Mouse (Mus musculus) heart, embryonic 15.5 days (tissue): ENCODE data around the gene Kansl3. TPM values are rescaled to one million over a fixed set of nuclear protein-coding genes. Genes with fewer than 3 reads are reported as not detected.

Source experiments
- ATAC-seq: fragments of 200-750 bp; cut with Nextera tagmentation; replicated peaks from 2 replicates; pipeline ENCODE4 v1.8.0; 2017; ENCODE audit warnings: low read depth, moderate TSS enrichment; ENCODE audit not compliant: insufficient number of reproducible peaks, insufficient read depth, low FRiP score
- H3K27ac ChIP-seq: fragments of 300-500 bp; sonication (generic); 2 replicates; pipeline ENCODE4 v1.5.1; 2015; ENCODE audit warnings: mild to moderate bottlenecking, inconsistent platforms
- H3K27me3 ChIP-seq: fragments of 300-500 bp; sonication (generic); 2 replicates; pipeline ENCODE4 v1.6.1; 2015; ENCODE audit warnings: inconsistent platforms
- H3K36me3 ChIP-seq: fragments of 300-500 bp; sonication (generic); 2 replicates; pipeline ENCODE4 v1.6.1; 2015; ENCODE audit warnings: mild to moderate bottlenecking, inconsistent platforms
- H3K4me1 ChIP-seq: fragments of 300-500 bp; sonication (generic); replicated peaks from 2 replicates; pipeline ENCODE4 v1.6.1; 2015; ENCODE audit warnings: inconsistent platforms
- H3K4me2 ChIP-seq: fragments of 300-500 bp; sonication (generic); 2 replicates; pipeline ENCODE4 v1.6.1; 2015; ENCODE audit warnings: inconsistent platforms, mild to moderate bottlenecking, moderate library complexity
- H3K4me3 ChIP-seq: fragments of 300-500 bp; sonication (generic); 2 replicates; pipeline ENCODE4 v1.5.1; 2015; ENCODE audit warnings: mild to moderate bottlenecking, inconsistent platforms
- H3K9ac ChIP-seq: fragments of 300-500 bp; sonication (generic); 2 replicates; pipeline ENCODE4 v1.6.1; 2015; ENCODE audit warnings: mild to moderate bottlenecking, inconsistent platforms
- H3K9me3 ChIP-seq: fragments of 300-500 bp; sonication (generic); replicated peaks from 2 replicates; pipeline ENCODE4 v1.6.1; 2016; ENCODE audit warnings: inconsistent platforms
- WGBS: fragments of 180-500 bp; shearing (Covaris S2); methylation state at CpG from one replicate; pipeline ENCODE4 v1.1.7; 2015; ENCODE audit warnings: mixed read lengths; 5-methylcytosine and 5-hydroxymethylcytosine counted together
- polyA plus RNA-seq: library from polyadenylated mRNA; unstranded; fragments of >200 nt; fragmentation: Nextera tagmentation; extraction: Ambion mirVana; gene quantifications from 2 replicates; pipeline ENCODE4 v1.2.1, GENCODE M21; 2015

The Kansl3 gene
- polyA plus RNA-seq, 1 experiment from 2014 or later: 39.4 TPM

DNA sequence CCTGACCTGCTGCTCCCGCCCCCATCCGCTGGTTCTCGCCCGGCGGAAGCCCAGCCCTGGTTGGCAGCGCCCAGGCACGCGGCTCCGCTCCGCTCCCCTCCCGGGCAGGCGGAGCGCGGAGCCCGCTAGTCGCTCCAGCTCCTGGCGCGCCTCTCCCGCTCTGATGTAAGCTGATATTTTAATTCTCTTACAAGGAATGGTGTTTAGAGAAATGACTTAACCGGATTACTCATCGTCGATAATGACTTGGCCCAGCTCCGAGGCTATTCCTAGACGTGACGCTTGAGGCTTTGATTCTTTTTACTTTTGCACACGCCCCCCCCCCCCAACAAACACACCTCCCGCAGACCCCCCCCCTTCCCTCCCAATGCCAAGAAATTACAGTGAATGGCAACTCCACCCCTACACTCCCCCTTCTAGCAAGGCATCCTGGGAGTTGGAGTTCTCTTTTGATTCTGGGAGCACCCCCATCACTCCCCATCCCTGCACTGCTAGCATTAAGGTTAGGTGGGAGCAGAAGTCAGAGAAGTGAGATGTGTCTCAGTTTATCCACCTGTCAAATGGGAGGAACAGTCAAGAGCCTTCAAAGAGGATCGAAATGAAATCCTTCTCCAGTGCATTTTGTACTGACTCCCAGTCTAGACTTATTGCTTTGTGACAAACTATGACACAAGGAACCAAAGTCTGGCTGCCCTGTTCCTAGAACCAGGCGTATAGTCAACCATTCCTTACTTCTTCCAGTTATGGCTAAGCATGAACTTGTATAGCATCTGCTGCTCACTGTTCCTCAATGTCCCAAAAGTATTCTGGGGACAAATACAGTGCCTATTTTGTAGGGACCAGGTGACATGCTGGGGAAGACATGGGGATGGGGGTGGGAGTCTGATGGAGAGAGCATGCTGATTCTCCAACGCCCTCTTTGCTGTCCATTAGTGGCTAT lies 65.3 kb downstream of the Kansl3 start:
- Histone ChIP-seq H3K36me3 (no peaks in the 10 kb centered on the region), H3K27ac (peak overlapping the region; percentile 89), H3K9me3 (no peaks in the 10 kb centered on the region), H3K27me3 (peaks cover 21% of the 10 kb centered on the region), H3K4me1 (peaks cover 33% of the 10 kb centered on the region), H3K9ac (peak overlapping the region; percentile 49; the same call in 1 of the 2 replicates), H3K4me3 (peak overlapping the region; percentile 44), H3K4me2 (peak overlapping the region; percentile 84)
- 8% methylated on average over 30 of the region's 30 CpGs for WGBS
- ATAC-seq: peak; percentile 69

DNA sequence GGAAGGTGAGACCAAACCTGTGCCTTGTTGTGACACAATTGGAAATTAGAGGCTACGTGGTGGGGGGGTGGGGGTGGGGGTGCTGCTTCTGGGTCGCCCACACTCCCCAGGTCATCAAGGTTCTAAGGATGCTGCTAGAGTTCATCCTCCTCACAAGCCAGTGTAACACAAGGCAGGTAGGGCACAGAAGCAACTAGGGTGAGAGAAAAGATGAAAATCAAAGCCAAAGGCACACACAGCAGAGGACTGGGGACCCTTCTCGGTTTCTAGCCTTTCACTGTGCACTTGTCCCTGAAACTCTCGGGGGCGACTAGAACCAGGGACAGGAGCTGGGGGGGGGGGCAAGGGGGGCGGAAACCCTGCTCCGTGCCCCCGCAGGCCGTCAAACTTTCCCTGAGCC lies 66.0 kb downstream of the Kansl3 start:
- ATAC-seq: no peak
- Histone ChIP-seq H3K4me1 (peaks cover 29% of the 10 kb centered on the region), H3K9me3 (no peaks in the 10 kb centered on the region), H3K4me2 (peak overlapping the region; percentile 84), H3K9ac (peak overlapping the region; percentile 49; the same call in 1 of the 2 replicates), H3K36me3 (no peaks in the 10 kb centered on the region), H3K27ac (peak overlapping the region; percentile 89), H3K27me3 (peaks cover 27% of the 10 kb centered on the region), H3K4me3 (peak overlapping the region; percentile 44)
- WGBS: 17% methylated on average over 9 of the region's 9 CpGs

DNA sequence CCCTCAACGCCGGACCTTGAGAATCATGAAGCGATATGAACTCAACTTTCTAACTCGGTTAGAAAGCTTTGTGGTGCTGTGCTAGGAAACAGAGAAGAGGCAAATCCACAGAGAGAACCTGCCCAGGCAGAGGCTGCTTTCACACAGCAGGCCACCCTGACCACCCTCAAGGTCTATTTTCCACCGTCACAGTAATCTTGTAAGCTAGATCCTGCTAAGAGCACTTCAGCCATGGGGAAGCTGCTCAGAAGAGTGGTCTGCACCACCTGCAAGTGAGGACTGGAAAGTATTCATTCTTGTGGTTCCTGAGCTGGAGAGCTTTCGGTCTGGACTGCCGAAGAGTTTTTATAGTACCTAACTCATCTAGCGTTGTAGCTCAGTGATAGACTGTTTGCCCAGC lies 66.7 kb downstream of the Kansl3 start:
- Histone ChIP-seq H3K27ac (no peak overlapping the region), H3K9me3 (no peaks in the 10 kb centered on the region), H3K36me3 (no peaks in the 10 kb centered on the region), H3K4me2 (no peak overlapping the region), H3K4me3 (no peak overlapping the region), H3K9ac (no peak overlapping the region), H3K27me3 (peaks cover 33% of the 10 kb centered on the region), H3K4me1 (peaks cover 28% of the 10 kb centered on the region)
- WGBS: 60% methylated on average over 8 of the region's 8 CpGs
- ATAC-seq: no peak

DNA sequence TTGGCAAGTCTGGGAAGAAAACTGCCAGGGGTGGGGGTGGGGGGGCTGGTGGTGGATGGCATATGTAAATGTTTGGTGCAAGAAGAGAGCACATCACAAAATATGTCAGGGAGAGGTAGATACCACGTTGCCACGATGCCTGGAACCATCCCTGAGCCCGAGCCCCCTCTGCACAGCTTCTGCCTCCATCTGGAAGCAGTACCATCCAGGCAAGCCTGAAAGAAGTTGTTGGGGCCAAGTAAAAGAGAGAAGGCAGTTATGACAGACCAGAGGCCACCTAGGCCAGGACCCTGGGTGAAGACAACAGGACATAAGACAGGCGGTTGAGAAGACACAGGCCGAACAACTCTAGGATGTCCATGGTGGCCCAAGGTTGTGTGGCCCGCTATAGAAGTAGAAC lies 68.5 kb downstream of the Kansl3 start:
- Histone ChIP-seq H3K4me2 (no peak overlapping the region), H3K27me3 (peaks cover 37% of the 10 kb centered on the region), H3K9me3 (no peaks in the 10 kb centered on the region), H3K4me1 (peaks cover 26% of the 10 kb centered on the region), H3K36me3 (no peaks in the 10 kb centered on the region), H3K27ac (no peak overlapping the region), H3K9ac (no peak overlapping the region), H3K4me3 (no peak overlapping the region)
- ATAC-seq: no peak
- WGBS: 84% methylated on average over 6 of the region's 6 CpGs

DNA sequence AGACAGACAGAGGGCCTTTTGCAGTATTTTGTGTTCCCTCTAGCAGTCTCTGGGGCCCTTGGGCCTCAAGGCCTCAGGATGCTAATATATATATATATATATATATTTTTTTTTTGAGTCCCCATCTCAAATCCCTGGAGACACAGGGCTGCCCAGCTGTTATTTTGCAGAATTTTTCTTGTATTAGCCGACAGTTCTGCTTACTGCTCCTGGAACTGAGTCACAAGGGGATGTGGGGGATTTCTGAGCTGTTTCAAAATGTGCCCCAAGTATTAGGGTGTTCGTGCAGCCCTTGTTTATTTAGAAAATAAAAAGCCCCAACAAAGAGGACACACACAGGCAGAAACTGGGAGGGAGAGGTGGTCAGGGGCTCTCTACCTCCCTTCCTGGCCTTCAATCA lies 69.3 kb downstream of the Kansl3 start:
- peaks cover 37% of the 10 kb centered on the region for H3K27me3 ChIP-seq
- no peak overlapping the region for H3K27ac ChIP-seq
- no peak overlapping the region for H3K4me2 ChIP-seq
- peaks cover 19% of the 10 kb centered on the region for H3K4me1 ChIP-seq
- no peak overlapping the region for H3K4me3 ChIP-seq
- no peak for ATAC-seq
- WGBS: 61% methylated on average over 2 of the region's 2 CpGs
- H3K36me3 ChIP-seq: no peaks in the 10 kb centered on the region
- no peak overlapping the region for H3K9ac ChIP-seq
- H3K9me3 ChIP-seq: no peaks in the 10 kb centered on the region

DNA sequence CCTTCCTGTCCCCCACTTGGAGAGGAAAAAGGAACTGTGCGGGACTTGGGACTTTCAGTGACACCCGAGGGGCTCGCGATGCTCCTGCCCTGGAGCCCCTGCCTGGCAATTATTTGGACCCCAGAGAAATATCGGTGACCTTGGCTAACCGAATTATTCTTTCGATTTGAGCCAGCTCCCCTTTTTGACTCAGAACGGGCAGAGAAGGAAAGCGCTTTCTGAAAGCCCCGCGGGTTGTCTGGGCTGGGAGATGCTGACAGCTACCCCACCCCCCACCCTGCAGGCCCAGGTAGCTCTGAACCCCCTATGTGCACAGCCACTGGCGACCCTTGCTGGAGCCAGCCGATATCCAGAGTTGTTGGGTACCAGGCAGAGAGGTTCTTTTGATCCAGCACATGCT lies 69.9 kb downstream of the Kansl3 start:
- 42% methylated on average over 13 of the region's 13 CpGs for WGBS
- Histone ChIP-seq H3K4me3 (no peak overlapping the region), H3K27me3 (peaks cover 37% of the 10 kb centered on the region), H3K4me2 (no peak overlapping the region), H3K9ac (no peak overlapping the region), H3K9me3 (no peaks in the 10 kb centered on the region), H3K4me1 (peaks cover 14% of the 10 kb centered on the region), H3K36me3 (no peaks in the 10 kb centered on the region), H3K27ac (no peak overlapping the region)
- no peak for ATAC-seq

DNA sequence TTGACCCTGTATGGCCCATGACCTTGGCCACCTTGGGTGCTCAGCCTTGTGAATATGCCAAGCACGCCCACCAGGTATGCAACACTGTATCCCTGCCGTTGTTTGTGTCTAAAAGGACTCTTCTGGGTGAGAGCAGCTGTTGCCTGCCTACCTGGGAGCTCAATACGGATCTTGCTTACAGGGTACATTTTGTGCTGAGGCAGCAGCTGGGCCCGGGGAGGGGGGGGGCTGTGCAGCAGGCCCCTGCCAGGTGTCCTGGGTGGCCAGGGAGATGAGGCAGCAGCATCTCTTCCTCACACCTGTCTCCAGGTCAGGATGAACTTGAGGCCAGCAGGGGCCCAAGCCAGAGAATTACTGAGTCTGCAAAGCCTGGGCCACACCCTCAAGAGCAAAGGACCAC lies 70.9 kb downstream of the Kansl3 start:
- H3K27me3 ChIP-seq: peaks cover 37% of the 10 kb centered on the region
- H3K4me1 ChIP-seq: peaks cover 7% of the 10 kb centered on the region
- 59% methylated on average over 4 of the region's 4 CpGs for WGBS
- no peak overlapping the region for H3K4me3 ChIP-seq
- no peak overlapping the region for H3K27ac ChIP-seq
- ATAC-seq: no peak
- no peaks in the 10 kb centered on the region for H3K9me3 ChIP-seq
- H3K36me3 ChIP-seq: no peaks in the 10 kb centered on the region
- H3K4me2 ChIP-seq: no peak overlapping the region
- no peak overlapping the region for H3K9ac ChIP-seq

DNA sequence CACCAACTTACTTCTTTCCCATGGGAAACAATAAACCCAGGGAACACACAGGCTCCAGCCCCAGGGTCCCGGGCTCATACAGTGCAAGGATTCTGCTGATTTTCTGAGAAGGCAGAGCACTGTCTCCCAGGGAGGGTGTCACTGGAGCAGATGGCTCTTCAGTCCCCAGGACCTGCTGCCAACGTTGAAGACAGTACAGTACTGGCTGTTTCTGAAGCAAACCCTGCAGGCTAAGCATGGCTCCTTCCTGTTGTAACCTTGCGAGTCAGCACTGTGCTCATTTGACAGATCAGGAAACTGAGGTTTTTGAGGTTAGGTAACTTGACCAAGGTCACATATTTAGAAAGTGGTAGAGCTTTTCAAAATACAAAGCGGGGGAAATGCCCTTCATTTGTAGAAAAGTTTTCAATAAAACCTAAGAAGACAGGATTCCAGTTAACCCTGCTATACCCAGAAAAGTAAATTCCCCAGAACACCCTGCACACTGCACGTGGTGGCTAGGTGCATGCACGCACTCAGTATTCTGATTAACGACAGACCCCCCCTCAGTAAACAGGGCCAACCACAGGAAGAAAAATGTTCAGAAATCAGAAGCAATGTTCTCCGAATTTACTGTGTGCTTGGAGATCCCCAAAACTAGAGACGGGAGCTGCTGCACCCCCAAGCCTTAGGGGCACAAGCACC lies 72.4 kb downstream of the Kansl3 start:
- Histone ChIP-seq H3K36me3 (no peaks in the 10 kb centered on the region), H3K27ac (no peak overlapping the region), H3K4me3 (no peak overlapping the region), H3K27me3 (peaks cover 37% of the 10 kb centered on the region), H3K4me2 (no peak overlapping the region), H3K4me1 (no peaks in the 10 kb centered on the region), H3K9me3 (no peaks in the 10 kb centered on the region), H3K9ac (no peak overlapping the region)
- no peak for ATAC-seq
- whole genome bisulfite sequencing: 58% methylated on average over 9 of the region's 9 CpGs

DNA sequence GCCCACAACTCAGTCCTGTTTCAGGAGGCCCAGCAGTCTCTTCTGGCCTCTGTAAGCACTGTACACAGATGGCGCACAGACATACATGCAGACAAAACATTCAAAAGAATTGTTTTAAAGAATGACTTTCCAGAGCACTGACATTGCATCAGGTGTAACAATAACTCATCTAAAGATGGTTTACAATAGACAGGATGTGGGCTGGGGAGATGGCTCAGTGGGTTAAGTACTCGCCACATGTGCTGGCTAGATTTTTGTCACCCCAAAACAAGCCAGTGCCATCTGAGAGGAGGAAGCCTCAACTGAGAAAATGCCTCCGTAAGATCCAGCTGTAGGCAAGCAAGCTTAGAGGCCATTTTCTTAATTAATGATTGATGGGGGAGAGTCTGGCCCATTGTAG lies 74.6 kb downstream of the Kansl3 start:
- Histone ChIP-seq H3K36me3 (no peaks in the 10 kb centered on the region), H3K27ac (no peak overlapping the region), H3K4me2 (no peak overlapping the region), H3K4me1 (no peaks in the 10 kb centered on the region), H3K9ac (no peak overlapping the region), H3K27me3 (peaks cover 24% of the 10 kb centered on the region; the same call in 1 of the 2 replicates), H3K4me3 (no peak overlapping the region), H3K9me3 (no peaks in the 10 kb centered on the region)
- 77% methylated on average over 3 of the region's 3 CpGs for WGBS
- no peak for ATAC-seq

DNA sequence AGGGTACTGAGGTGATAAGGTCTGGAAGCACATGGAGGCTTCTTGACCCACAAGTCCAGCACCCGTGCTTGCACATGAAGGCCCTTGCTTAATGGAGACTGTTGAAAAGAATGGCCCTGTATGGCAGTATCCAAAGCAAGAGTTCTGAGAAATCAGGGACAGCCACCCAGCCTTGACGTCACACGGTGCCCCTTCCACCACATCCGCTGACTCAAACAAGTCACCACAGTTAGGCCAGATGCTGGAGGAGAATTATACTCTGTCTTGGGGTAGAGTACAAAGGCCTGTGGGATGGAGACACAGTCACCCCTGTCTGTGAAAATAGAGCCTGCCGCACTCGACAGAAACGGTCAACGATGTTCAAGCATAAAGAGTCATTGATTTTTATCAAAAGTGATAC lies 75.5 kb downstream of the Kansl3 start:
- no peak for ATAC-seq
- Histone ChIP-seq H3K27ac (no peak overlapping the region), H3K27me3 (peaks cover 15% of the 10 kb centered on the region; the same call in 1 of the 2 replicates), H3K4me2 (no peak overlapping the region), H3K9ac (no peak overlapping the region), H3K36me3 (no peaks in the 10 kb centered on the region), H3K4me1 (no peaks in the 10 kb centered on the region), H3K4me3 (no peak overlapping the region), H3K9me3 (no peaks in the 10 kb centered on the region)
- 86% methylated on average over 8 of the region's 8 CpGs for WGBS
